Mouse (Mus musculus) intestine, embryonic 14.5 days (tissue): ENCODE results near the gene Mid2. TPM values are rescaled to one million over a fixed set of nuclear protein-coding genes. Genes with fewer than 3 reads are reported as not detected.

ENCODE experiments used
- ATAC-seq: fragments of 200-750 bp; cut with Nextera tagmentation; replicated peaks from 2 replicates; pipeline ENCODE4 v1.8.0; 2017; ENCODE audit warnings: low read depth, moderate number of reproducible peaks, moderate TSS enrichment, moderate library complexity; ENCODE audit not compliant: low FRiP score, low TSS enrichment
- DNase-seq: peaks from one replicate; pipeline ENCODE4 v3.0.0-alpha.2; 2018; ENCODE audit warnings: low spot score
- H3K27ac ChIP-seq: fragments of 300-500 bp; sonication (generic); 2 replicates; pipeline ENCODE4 v1.5.1; 2014; ENCODE audit warnings: low read depth, mild to moderate bottlenecking, control low read depth
- H3K27me3 ChIP-seq: fragments of 300-500 bp; sonication (generic); replicated peaks from 2 replicates; pipeline ENCODE4 v1.6.1; 2014; ENCODE audit warnings: low read length, control low read depth; ENCODE audit not compliant: control insufficient read depth, insufficient read depth
- H3K36me3 ChIP-seq: fragments of 300-500 bp; sonication (generic); 2 replicates; pipeline ENCODE4 v1.6.1; 2014; ENCODE audit warnings: low read length, control low read depth; ENCODE audit not compliant: control insufficient read depth, insufficient read depth
- H3K4me1 ChIP-seq: fragments of 300-500 bp; sonication (generic); replicated peaks from 2 replicates; pipeline ENCODE4 v1.6.1; 2014; ENCODE audit warnings: low read length, control low read depth, mixed read lengths; ENCODE audit not compliant: control insufficient read depth, insufficient read depth
- H3K4me2 ChIP-seq: fragments of 300-500 bp; sonication (generic); 2 replicates; pipeline ENCODE4 v1.6.1; 2014; ENCODE audit warnings: low read length
- H3K4me3 ChIP-seq: fragments of 300-500 bp; sonication (generic); 2 replicates; pipeline ENCODE4 v1.5.1; 2014; ENCODE audit warnings: low read depth, low read length, control low read depth, mixed read lengths
- H3K9ac ChIP-seq: fragments of 300-500 bp; sonication (generic); 2 replicates; pipeline ENCODE4 v1.6.1; 2014; ENCODE audit warnings: mild to moderate bottlenecking, low read length
- H3K9me3 ChIP-seq: fragments of 300-500 bp; sonication (generic); 2 replicates; pipeline ENCODE4 v1.6.1; 2016; ENCODE audit warnings: low read length, control low read depth; ENCODE audit not compliant: control insufficient read depth
- WGBS: fragments of 180-500 bp; shearing (Covaris S2); extraction: QIAGEN DNeasy Blood & Tissue Kit; methylation state at CpG from one replicate; pipeline ENCODE4 v1.1.7; 2014; 5-methylcytosine and 5-hydroxymethylcytosine counted together
- polyA plus RNA-seq: library from polyadenylated mRNA; unstranded; fragments of >200 nt; fragmentation: Nextera tagmentation; extraction: Ambion mirVana; gene quantifications from 2 replicates; pipeline ENCODE4 v1.2.1, GENCODE M21; 2014

Gene Mid2
- polyA plus RNA-seq: 3.7 and 4.4 TPM in 2 replicates

DNA sequence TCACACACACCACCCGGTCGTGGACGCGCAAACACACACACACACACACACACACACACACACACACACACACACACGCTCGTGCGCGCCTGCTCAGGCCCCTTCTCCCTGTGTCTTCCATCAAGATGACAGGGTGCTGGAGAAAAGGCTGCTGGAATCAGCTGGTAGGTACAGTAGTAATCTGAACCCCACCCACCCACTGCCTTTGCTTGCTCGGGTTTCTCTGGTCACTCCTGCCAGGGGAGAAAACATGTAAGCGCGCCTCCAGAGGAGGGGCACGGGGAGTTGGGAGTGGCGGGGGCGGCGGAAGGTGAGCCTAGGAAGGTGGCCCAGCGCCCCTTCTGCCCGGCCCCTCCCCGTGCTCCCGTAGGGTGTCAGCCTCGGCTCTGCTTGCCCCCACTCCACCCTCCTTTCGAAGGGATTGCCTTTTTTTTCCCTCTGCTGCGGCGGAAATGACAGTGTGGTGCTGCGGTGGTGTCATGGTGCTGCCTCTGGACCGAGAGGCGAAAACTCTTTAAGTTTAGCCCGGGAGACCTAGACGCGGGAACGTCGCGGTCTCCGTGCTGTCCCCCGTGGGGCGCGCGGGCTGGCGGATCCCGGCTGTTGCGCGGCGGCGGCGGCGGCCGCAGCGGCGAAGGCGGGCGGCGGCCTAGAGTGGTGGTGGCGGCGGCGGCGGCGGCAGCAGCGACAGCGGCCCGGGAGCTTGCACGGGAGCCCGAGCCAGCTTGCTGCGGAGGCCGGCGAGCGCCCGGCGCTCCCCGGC lies at the start of gene Mid2:
Gene Mid2 (plus strand): TSS at position 121 of the 763 bp plus-strand sequence.
- no peak within 1 kb of the TSS for H3K27ac ChIP-seq
- no peaks in the 10 kb centered on the region for H3K9me3 ChIP-seq
- DNase-seq: peak; percentile 70
- H3K36me3 ChIP-seq: no peaks in the 10 kb centered on the region
- peak within 1 kb of the TSS; percentile 57 for H3K4me2 ChIP-seq
- WGBS: 13% methylated on average over 50 of the region's 68 CpGs
- ATAC-seq: peak; percentile 75
- peak within 1 kb of the TSS; percentile 51 for H3K9ac ChIP-seq
- peaks cover 29% of the 10 kb centered on the region; the same call in 1 of the 2 replicates for H3K27me3 ChIP-seq
- no peaks in the 10 kb centered on the region for H3K4me1 ChIP-seq
- peak within 1 kb of the TSS; percentile 48 for H3K4me3 ChIP-seq

DNA sequence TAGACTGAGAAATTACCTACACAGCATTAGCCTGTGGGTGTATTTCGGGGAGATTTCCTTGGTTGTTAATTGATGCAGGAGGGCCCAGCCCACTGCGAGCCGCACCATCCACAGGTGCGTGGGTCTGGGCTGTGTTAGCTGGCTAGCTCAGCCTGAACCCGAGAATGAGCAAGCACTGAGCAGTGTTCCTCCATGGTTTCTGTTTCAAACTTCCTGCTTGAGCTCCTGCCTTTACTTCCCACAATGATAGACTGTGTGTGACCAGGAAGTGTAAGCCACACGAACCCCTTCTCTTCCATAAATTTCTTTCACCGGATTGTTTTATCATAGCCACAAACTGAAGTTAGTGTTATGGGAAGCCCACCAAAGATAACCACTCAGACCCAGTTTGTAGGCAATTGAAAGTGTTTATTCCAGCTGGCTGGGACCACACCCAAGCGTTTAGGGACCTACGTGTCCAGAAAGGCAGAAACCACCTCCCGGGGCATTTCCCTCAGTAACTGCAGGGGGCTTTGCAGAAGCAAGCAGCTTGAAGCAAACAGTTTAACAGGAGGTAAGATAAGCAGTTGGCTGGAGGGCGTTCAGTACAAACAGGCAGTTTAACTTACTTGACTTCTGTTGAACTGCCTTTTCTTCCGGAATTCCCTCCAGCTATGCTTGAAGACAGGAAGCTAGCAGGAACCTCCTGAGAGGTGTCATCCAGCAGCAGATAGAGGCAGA lies 39.4 kb upstream of the Mid2 start:
- 52% methylated on average over 12 of the region's 12 CpGs for WGBS

GRCm38 (mm10) chrX:140638028-140638427 lies 26.4 kb upstream of the Mid2 start:
- WGBS: 72% methylated on average over 5 of the region's 5 CpGs
- ATAC-seq (no peak), DNase-seq (no peak)

More for the DNA sequence above, 39.4 kb upstream of the Mid2 start:
- Histone ChIP-seq H3K27ac (no peak overlapping the region), H3K4me1 (no peaks in the 10 kb centered on the region), H3K9me3 (no peaks in the 10 kb centered on the region), H3K4me2 (no peak overlapping the region), H3K36me3 (no peaks in the 10 kb centered on the region), H3K9ac (no peak overlapping the region), H3K27me3 (0 out of 2 replicates have a peak, but pooled peaks cover 4% of the 10 kb centered on the region), H3K4me3 (no peak overlapping the region)
- DNase-seq: no peak
- ATAC-seq: no peak

DNA sequence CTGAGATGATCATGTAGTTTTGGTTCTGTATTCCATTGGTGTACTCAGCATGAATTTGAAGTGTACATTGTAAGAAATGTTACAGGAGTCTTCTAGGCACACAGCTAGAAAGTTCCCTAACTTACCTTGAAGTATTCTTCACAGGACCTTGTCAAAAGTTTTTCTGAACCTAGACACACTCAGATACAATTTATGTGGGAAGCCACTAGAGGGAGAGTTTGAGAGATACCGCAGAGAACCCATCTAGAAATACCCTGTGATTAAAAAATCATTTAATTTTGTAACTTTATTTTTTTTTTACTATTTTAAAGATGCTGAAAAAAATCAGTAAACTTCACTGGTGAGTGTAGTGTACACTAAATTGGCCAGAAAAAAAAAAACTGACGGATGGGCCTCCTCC lies 24.8 kb upstream of the Mid2 start:
- DNase-seq (no peak), ATAC-seq (no peak)
- Histone ChIP-seq H3K9ac (no peak overlapping the region), H3K27ac (no peak overlapping the region), H3K4me1 (no peaks in the 10 kb centered on the region), H3K36me3 (no peaks in the 10 kb centered on the region), H3K4me2 (no peak overlapping the region), H3K9me3 (no peaks in the 10 kb centered on the region), H3K27me3 (no peaks in the 10 kb centered on the region), H3K4me3 (no peak overlapping the region)
- WGBS: 68% methylated on average over 2 of the region's 2 CpGs

More at GRCm38 (mm10) chrX:140638028-140638427, 26.4 kb upstream of the Mid2 start:
- no peaks in the 10 kb centered on the region for H3K27me3 ChIP-seq
- H3K4me3 ChIP-seq: no peak overlapping the region
- no peak overlapping the region for H3K27ac ChIP-seq
- H3K36me3 ChIP-seq: no peaks in the 10 kb centered on the region
- no peak overlapping the region for H3K4me2 ChIP-seq
- H3K9ac ChIP-seq: no peak overlapping the region
- no peaks in the 10 kb centered on the region for H3K4me1 ChIP-seq
- no peaks in the 10 kb centered on the region for H3K9me3 ChIP-seq

GRCm38 (mm10) chrX:140660731-140661130 lies 3.7 kb upstream of the Mid2 start:
- H3K36me3 ChIP-seq: no peaks in the 10 kb centered on the region
- no peak overlapping the region for H3K4me2 ChIP-seq
- no peaks in the 10 kb centered on the region for H3K9me3 ChIP-seq
- WGBS: 42% methylated on average over 1 of the region's 1 CpGs
- H3K27me3 ChIP-seq: peaks cover 13% of the 10 kb centered on the region; the same call in 1 of the 2 replicates
- no peaks in the 10 kb centered on the region for H3K4me1 ChIP-seq
- DNase-seq: no peak
- H3K4me3 ChIP-seq: no peak overlapping the region
- H3K27ac ChIP-seq: no peak overlapping the region
- ATAC-seq: no peak
- H3K9ac ChIP-seq: no peak overlapping the region

DNA sequence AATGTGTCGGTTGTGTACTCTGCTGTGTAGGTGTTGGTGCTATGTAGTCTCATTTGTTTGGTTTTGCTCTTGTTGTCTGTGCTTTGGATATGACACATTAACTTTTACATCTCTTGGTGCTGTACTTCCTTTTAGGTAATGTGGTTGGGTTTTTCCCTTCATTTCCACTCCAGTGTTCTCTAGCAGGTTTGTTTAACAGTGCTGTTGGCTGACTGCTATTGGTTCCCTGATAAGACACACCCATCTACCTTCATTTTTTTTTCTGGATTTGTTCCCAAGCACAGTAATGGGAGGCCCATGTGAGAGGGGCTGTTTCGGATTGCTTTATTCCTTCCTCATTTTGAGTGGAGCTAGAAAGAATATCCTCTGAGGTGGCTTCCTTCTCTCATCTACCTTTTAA lies 883 bp upstream of the Mid2 start:
- Histone ChIP-seq H3K27ac (no peak overlapping the region), H3K36me3 (no peaks in the 10 kb centered on the region), H3K4me3 (no peak overlapping the region), H3K4me1 (no peaks in the 10 kb centered on the region), H3K9ac (no peak overlapping the region), H3K9me3 (no peaks in the 10 kb centered on the region), H3K4me2 (no peak overlapping the region), H3K27me3 (peaks cover 29% of the 10 kb centered on the region; the same call in 1 of the 2 replicates)
- 82% methylated on average over 2 of the region's 2 CpGs for WGBS
- no peak for DNase-seq
- ATAC-seq: no peak

DNA sequence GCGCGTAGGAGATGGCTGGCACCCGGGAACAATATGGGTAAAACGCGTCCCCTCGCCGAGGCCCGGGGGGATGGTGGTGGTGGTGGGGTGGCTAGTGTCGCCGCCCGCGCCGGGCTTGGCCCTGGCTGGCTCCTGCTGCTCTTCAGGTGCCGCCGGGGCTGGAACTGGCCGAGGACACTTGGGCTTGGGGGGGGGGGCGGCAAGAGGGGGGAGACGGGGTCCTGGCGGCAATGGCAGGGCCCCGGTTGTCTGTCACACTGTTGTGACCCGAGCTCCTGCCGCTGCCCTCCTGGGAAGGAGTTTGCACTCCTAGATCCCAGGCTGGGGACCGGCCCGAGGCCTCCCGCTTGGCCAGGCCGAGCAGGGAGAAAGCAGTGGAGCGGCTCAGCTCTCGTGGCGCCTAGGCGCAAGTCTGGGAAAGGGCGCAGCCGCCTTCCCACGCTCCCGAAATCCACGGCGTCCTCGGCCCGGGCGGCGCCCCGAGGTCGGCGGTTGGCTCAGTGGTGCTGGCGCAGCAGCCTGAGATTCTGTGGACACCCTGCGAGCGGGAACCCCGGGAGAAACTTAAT lies 927 bp downstream of the Mid2 start:
- ATAC-seq (peak; percentile 30; the same call in 1 of the 2 replicates), DNase-seq (peak; percentile 65)
- H3K9me3 ChIP-seq: no peaks in the 10 kb centered on the region
- peak overlapping the region; percentile 51 for H3K9ac ChIP-seq
- H3K4me1 ChIP-seq: no peaks in the 10 kb centered on the region
- H3K4me2 ChIP-seq: peak overlapping the region; percentile 57
- H3K4me3 ChIP-seq: peak overlapping the region; percentile 48
- WGBS: 8% methylated on average over 22 of the region's 47 CpGs
- no peaks in the 10 kb centered on the region for H3K36me3 ChIP-seq
- H3K27me3 ChIP-seq: peaks cover 29% of the 10 kb centered on the region; the same call in 1 of the 2 replicates
- H3K27ac ChIP-seq: no peak overlapping the region

- 75% methylated on average over 5 of the region's 5 CpGs for WGBS
- Histone ChIP-seq H3K27ac (no peak overlapping the region), H3K9ac (no peak overlapping the region), H3K4me3 (no peak overlapping the region), H3K36me3 (no peaks in the 10 kb centered on the region), H3K27me3 (no peaks in the 10 kb centered on the region; the same call in 1 of the 2 replicates), H3K4me1 (no peaks in the 10 kb centered on the region), H3K9me3 (no peaks in the 10 kb centered on the region), H3K4me2 (no peak overlapping the region)
- ATAC-seq (no peak), DNase-seq (no peak)
Observed at GRCm38 (mm10) chrX:140675444-140675843, 11.0 kb downstream of the Mid2 start.
